Mouse (Mus musculus) lung, postnatal 0 days (tissue): ENCODE measurements at regions not wholly inside any gene's neighbourhood (a gene's known extent, or its start where the extent isn't known, plus 50 kb on each side); places are given as distances from the start of the nearest gene placed in this dataset.

Experiments
- CTCF ChIP-seq: IDR thresholded peaks from 2 replicates; pipeline ENCODE4 v1.5.1; 2016; ENCODE audit warnings: antibody characterized with exemption, mild to moderate bottlenecking
- EP300 ChIP-seq: IDR thresholded peaks from 2 replicates; pipeline ENCODE4 v1.6.1; 2016; ENCODE audit warnings: antibody characterized with exemption, mild to moderate bottlenecking, control low read depth

GRCm38 (mm10) chr17:44344542-44344941 lies 156.2 kb downstream of the Clic5 start:
- no peak for TF ChIP-seq EP300
- no peak for TF ChIP-seq CTCF
